Mouse (Mus musculus): ENCODE measurements around the gene Uvrag.

- TF ChIP-seq POLR2A (IDR thresholded peaks at IDR 0.05; ENCODE audit: control insufficient read depth, extremely low read depth, insufficient read depth, low read length, poor library complexity) (no peak), CTCF (IDR thresholded peaks at IDR 0.05; ENCODE audit: borderline replicate concordance, control insufficient read depth, extremely low read depth, insufficient read depth, low read length, poor library complexity) (no peak)
Measured at GRCm38 (mm10) chr7:99175118-99175517, 34.2 kb upstream of the Uvrag start.

Measured in thymus, adult 2 months (tissue).